Mouse (Mus musculus) liver, embryonic 11.5 days (tissue): Measurements from ENCODE around the gene Foxp2. TPM values are rescaled to one million over a fixed set of nuclear protein-coding genes. Genes with fewer than 3 reads are reported as not detected.
A peak's percentile ranks its signal among the peaks of the same experiment; 100 is the strongest.

ENCODE experiments used
- ATAC-seq: fragments of 200-750 bp; cut with Nextera tagmentation; replicated peaks from 2 replicates; pipeline ENCODE4 v1.8.0; 2017; ENCODE audit warnings: moderate number of reproducible peaks, mild to moderate bottlenecking, moderate TSS enrichment, moderate library complexity; ENCODE audit not compliant: low FRiP score
- DNase-seq: peaks from one replicate; pipeline ENCODE4 v3.0.0-alpha.2; 2017; ENCODE audit warnings: low spot score
- H3K27ac ChIP-seq: fragments of 300-500 bp; sonication (generic); 2 replicates; pipeline ENCODE4 v1.5.1; 2014; ENCODE audit warnings: mild to moderate bottlenecking, low read depth, low read length, control low read depth
- H3K27me3 ChIP-seq: fragments of 300-500 bp; sonication (generic); replicated peaks from 2 replicates; pipeline ENCODE4 v1.6.1; 2014; ENCODE audit warnings: low read length, mixed read lengths; ENCODE audit not compliant: control insufficient read depth, insufficient read depth
- H3K36me3 ChIP-seq: fragments of 300-500 bp; sonication (generic); 2 replicates; pipeline ENCODE4 v1.6.1; 2014; ENCODE audit warnings: mild to moderate bottlenecking, low read length, moderate library complexity, mixed read lengths; ENCODE audit not compliant: control insufficient read depth, insufficient read depth
- H3K4me1 ChIP-seq: fragments of 300-500 bp; sonication (generic); replicated peaks from 2 replicates; pipeline ENCODE4 v1.6.1; 2014; ENCODE audit warnings: low read length, mixed read lengths; ENCODE audit not compliant: control insufficient read depth, insufficient read depth
- H3K4me2 ChIP-seq: fragments of 300-500 bp; sonication (generic); 2 replicates; pipeline ENCODE4 v1.6.1; 2014; ENCODE audit warnings: mild to moderate bottlenecking, control low read depth, moderate library complexity
- H3K4me3 ChIP-seq: fragments of 300-500 bp; sonication (generic); 2 replicates; pipeline ENCODE4 v1.5.1; 2014; ENCODE audit warnings: low read depth, low read length, control low read depth
- H3K9ac ChIP-seq: fragments of 300-500 bp; sonication (generic); 2 replicates; pipeline ENCODE4 v1.6.1; 2014; ENCODE audit warnings: low read depth, low read length, control low read depth
- H3K9me3 ChIP-seq: fragments of 300-500 bp; sonication (generic); 2 replicates; pipeline ENCODE4 v1.6.1; 2016; ENCODE audit warnings: low read length, inconsistent platforms, mixed read lengths; ENCODE audit not compliant: control insufficient read depth
- WGBS: fragments of 180-500 bp; shearing (Covaris S2); extraction: QIAGEN DNeasy Blood & Tissue Kit; methylation state at CpG from one replicate; pipeline ENCODE4 v1.1.7; 2014; 5-methylcytosine and 5-hydroxymethylcytosine counted together
- polyA plus RNA-seq: library from polyadenylated mRNA; unstranded; fragments of >200 nt; fragmentation: Nextera tagmentation; extraction: Ambion mirVana; gene quantifications from 2 replicates; pipeline ENCODE4 v1.2.1, GENCODE M21; 2014

Foxp2 gene
- 4.9 and 5.8 TPM in 2 replicates for polyA plus RNA-seq

- under 1% methylated on average over 74 of the region's 80 CpGs for WGBS
- H3K36me3 ChIP-seq = no peaks in the 10 kb centered on the region
- peak within 1 kb of the TSS; percentile 81 for H3K4me2 ChIP-seq
- DNase-seq (peak; percentile 57), ATAC-seq (peak; percentile 66)
- peak within 1 kb of the TSS; percentile 5; the same call in 1 of the 2 replicates for H3K27ac ChIP-seq
- H3K9ac ChIP-seq = peak within 1 kb of the TSS; percentile 60
- H3K9me3 ChIP-seq = no peaks in the 10 kb centered on the region
- peaks cover 3% of the 10 kb centered on the region; the same call in 1 of the 2 replicates for H3K4me1 ChIP-seq
- peaks cover 55% of the 10 kb centered on the region for H3K27me3 ChIP-seq
- peak within 1 kb of the TSS; percentile 58 for H3K4me3 ChIP-seq
Measured at GRCm38 (mm10) chr6:14901183-14901970, at the start of gene Foxp2. Foxp2 (plus strand) TSS chr6:14901349.

- no peak overlapping the region for H3K4me3 ChIP-seq
- no peaks in the 10 kb centered on the region for H3K36me3 ChIP-seq
- H3K27ac ChIP-seq = no peak overlapping the region
- H3K9ac ChIP-seq = no peak overlapping the region
- no peak for DNase-seq
- no peak overlapping the region for H3K4me2 ChIP-seq
- no peaks in the 10 kb centered on the region for H3K4me1 ChIP-seq
- H3K27me3 ChIP-seq = no peaks in the 10 kb centered on the region
- ATAC-seq = no peak
- no peaks in the 10 kb centered on the region for H3K9me3 ChIP-seq
Measured at GRCm38 (mm10) chr6:14885199-14885598, 15.9 kb upstream of the Foxp2 start.

DNA sequence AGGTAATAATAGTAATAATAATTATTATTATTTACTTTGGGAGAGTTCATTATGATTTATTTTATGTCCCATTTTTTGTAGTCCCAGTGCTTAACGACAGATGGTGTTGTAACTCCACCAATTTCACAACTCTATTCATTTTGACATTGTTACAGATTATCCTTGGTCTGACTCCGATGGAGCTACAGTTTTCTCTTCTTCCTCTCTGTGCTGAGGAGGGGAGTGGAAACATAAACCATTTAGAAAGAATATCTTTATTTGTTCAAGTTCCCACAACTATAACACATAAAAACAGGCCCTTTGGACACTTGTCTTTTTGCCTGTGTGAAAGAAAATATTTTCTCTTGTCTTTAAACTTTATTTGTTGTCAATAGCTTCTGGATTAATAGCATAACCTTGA, 4.1 kb upstream of the Foxp2 start:
- DNase-seq (no peak), ATAC-seq (no peak)
- WGBS = 10% methylated on average over 2 of the region's 2 CpGs
- Histone ChIP-seq H3K9ac (no peak overlapping the region), H3K9me3 (no peaks in the 10 kb centered on the region), H3K36me3 (no peaks in the 10 kb centered on the region), H3K27ac (no peak overlapping the region), H3K4me2 (no peak overlapping the region), H3K4me1 (peaks cover 3% of the 10 kb centered on the region; the same call in 1 of the 2 replicates), H3K27me3 (peaks cover 40% of the 10 kb centered on the region), H3K4me3 (no peak overlapping the region)

GRCm38 (mm10) chr6:14898096-14898855, 2.9 kb upstream of the Foxp2 start:
- Histone ChIP-seq H3K9ac (no peak overlapping the region), H3K4me2 (peak overlapping the region; percentile 51)

DNA sequence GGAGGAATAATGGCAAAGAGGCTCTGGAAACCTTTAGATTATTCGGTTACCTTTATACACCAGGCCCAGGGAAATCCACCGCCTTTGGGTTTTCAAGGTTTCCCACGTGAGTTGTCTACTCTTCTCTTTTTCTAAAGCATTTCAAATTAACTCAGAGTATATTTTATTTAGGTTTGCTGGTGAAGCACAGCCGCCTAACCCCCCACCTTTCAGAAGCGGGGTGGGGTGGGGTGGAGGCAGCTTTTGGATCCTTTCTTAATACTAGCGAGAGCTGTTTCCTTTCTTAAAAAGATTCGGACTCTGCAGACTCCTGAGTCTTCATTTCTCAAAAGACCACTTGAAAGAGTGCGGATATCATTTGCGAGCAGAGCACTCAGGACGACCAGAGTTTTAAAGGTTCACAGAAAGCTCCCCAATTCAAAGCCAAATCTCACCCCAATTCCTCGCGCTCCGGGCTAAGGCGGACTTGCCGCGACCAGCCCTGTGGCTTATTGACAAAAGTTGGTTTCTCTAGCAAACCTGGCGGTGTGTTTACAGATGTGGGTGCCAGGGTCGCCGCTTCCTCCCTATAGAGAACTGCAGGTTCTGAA, 2.0 kb upstream of the Foxp2 start:
- no peaks in the 10 kb centered on the region for H3K36me3 ChIP-seq
- H3K4me2 ChIP-seq = peak overlapping the region; percentile 81
- H3K9ac ChIP-seq = no peak overlapping the region
- DNase-seq (peak; percentile 31), ATAC-seq (no peak)
- H3K4me3 ChIP-seq = no peak overlapping the region
- 3% methylated on average over 19 of the region's 19 CpGs for WGBS
- no peak overlapping the region for H3K27ac ChIP-seq
- peaks cover 3% of the 10 kb centered on the region; the same call in 1 of the 2 replicates for H3K4me1 ChIP-seq
- H3K27me3 ChIP-seq = peaks cover 55% of the 10 kb centered on the region
- H3K9me3 ChIP-seq = no peaks in the 10 kb centered on the region

More at GRCm38 (mm10) chr6:14898096-14898855, 2.9 kb upstream of the Foxp2 start:
- ATAC-seq (no peak), DNase-seq (peak; percentile 43)
- H3K4me3 ChIP-seq = peak overlapping the region; percentile 6; the same call in 1 of the 2 replicates
- no peak overlapping the region for H3K27ac ChIP-seq
- H3K4me1 ChIP-seq = peaks cover 3% of the 10 kb centered on the region; the same call in 1 of the 2 replicates
- H3K36me3 ChIP-seq = no peaks in the 10 kb centered on the region
- 4% methylated on average over 31 of the region's 31 CpGs for WGBS
- H3K9me3 ChIP-seq = no peaks in the 10 kb centered on the region
- H3K27me3 ChIP-seq = peaks cover 51% of the 10 kb centered on the region

- Histone ChIP-seq H3K4me3 (peak overlapping the region; percentile 58), H3K27ac (peak overlapping the region; percentile 5; the same call in 1 of the 2 replicates), H3K9ac (no peak overlapping the region; the same call in 1 of the 2 replicates), H3K4me2 (peak overlapping the region; percentile 81), H3K36me3 (no peaks in the 10 kb centered on the region), H3K9me3 (no peaks in the 10 kb centered on the region), H3K4me1 (peaks cover 3% of the 10 kb centered on the region; the same call in 1 of the 2 replicates), H3K27me3 (peaks cover 55% of the 10 kb centered on the region)
- WGBS = under 1% methylated on average over 29 of the region's 29 CpGs
- DNase-seq = peak; percentile 46
- ATAC-seq = no peak; the same call in 1 of the 2 replicates
Measured at GRCm38 (mm10) chr6:14899936-14900578, 1.1 kb upstream of the Foxp2 start.

DNA sequence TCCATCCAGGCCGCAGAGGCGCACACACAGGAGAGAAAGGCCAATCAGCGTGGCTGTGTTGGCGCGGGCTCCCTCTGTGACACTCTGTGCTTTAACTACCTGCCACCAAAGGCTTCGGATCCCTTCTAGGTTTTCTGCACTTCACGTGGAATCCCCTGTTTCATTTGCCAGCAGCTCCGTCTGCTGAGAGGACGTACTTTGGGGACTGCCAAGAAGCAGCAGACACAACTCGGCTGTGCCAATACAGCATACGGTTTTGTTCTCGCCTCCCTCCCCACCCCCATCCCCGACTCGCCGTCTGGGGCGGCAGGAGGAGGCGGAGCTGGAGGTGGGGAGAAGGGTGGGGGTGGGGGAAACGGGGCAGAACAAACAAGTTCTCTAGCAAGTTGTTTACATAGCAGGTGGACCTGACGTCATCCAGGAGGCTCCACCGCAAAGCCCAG, 549 bp upstream of the Foxp2 start:
- Histone ChIP-seq H3K4me3 (peak overlapping the region; percentile 58), H3K36me3 (no peaks in the 10 kb centered on the region), H3K9me3 (no peaks in the 10 kb centered on the region), H3K27ac (peak overlapping the region; percentile 5; the same call in 1 of the 2 replicates), H3K4me1 (peaks cover 3% of the 10 kb centered on the region; the same call in 1 of the 2 replicates), H3K4me2 (peak overlapping the region; percentile 81), H3K9ac (no peak overlapping the region), H3K27me3 (peaks cover 55% of the 10 kb centered on the region)
- WGBS = 2% methylated on average over 20 of the region's 20 CpGs
- DNase-seq = peak; percentile 61
- peak; percentile 65 for ATAC-seq
